Mouse (Mus musculus) cerebellum, adult 18-20 months (tissue): ENCODE data around the gene Pcdh19.
"Not testable (repeated sequence)": the region's sequence is repeated elsewhere in the genome, so short reads cannot be mapped to it uniquely, and the experiment has no call there.

Experiments
- DNase-seq, 2 experiments: peaks; one replicate each; pipeline ENCODE4 v3.0.0; 2021

Gene Pcdh19

GRCm38 (mm10) chrX:133688840-133689239 is at the start of gene Pcdh19:
Gene Pcdh19, minus strand, starts transcription at chrX:133688987.
- peak; percentile 32 to 43 for DNase-seq

GRCm38 (mm10) chrX:133735871-133736270 is 47.1 kb upstream of the Pcdh19 start:
- no peak for DNase-seq

GRCm38 (mm10) chrX:133734984-133735383 is 46.2 kb upstream of the Pcdh19 start:
- DNase-seq = no peak

- DNase-seq = no peak
Measured at GRCm38 (mm10) chrX:133721517-133721916, 32.7 kb upstream of the Pcdh19 start.

GRCm38 (mm10) chrX:133710621-133711020 is 21.8 kb upstream of the Pcdh19 start:
- DNase-seq = no peak

GRCm38 (mm10) chrX:133702902-133703301 is 14.1 kb upstream of the Pcdh19 start:
- DNase-seq = no peak

- not testable (repeated sequence) for DNase-seq
Measured at GRCm38 (mm10) chrX:133697871-133698270, 9.1 kb upstream of the Pcdh19 start.

- no peak for DNase-seq
Measured at GRCm38 (mm10) chrX:133696461-133696860, 7.7 kb upstream of the Pcdh19 start.

GRCm38 (mm10) chrX:133693037-133693760 is 4.4 kb upstream of the Pcdh19 start:
- DNase-seq = no peak

- no peak for DNase-seq
Measured at GRCm38 (mm10) chrX:133692392-133692790, 3.6 kb upstream of the Pcdh19 start.

GRCm38 (mm10) chrX:133691581-133692391 is 3.0 kb upstream of the Pcdh19 start:
- peak; percentile 21 to 40 for DNase-seq

- DNase-seq = no peak
Measured at GRCm38 (mm10) chrX:133690822-133691221, 2.0 kb upstream of the Pcdh19 start.

- DNase-seq = peak in 1 of 2 experiments; percentile 10
Measured at GRCm38 (mm10) chrX:133689576-133690250, 926 bp upstream of the Pcdh19 start.

GRCm38 (mm10) chrX:133688156-133688555 is 631 bp downstream of the Pcdh19 start:
- no peak for DNase-seq

GRCm38 (mm10) chrX:133687666-133688151 is 1.1 kb downstream of the Pcdh19 start:
- DNase-seq = peak in 1 of 2 experiments; percentile 5

- peak in 1 of 2 experiments; percentile 3 for DNase-seq
Measured at GRCm38 (mm10) chrX:133686533-133687311, 2.1 kb downstream of the Pcdh19 start.

GRCm38 (mm10) chrX:133685572-133685971 is 3.2 kb downstream of the Pcdh19 start:
- DNase-seq = no peak

GRCm38 (mm10) chrX:133683961-133684360 is 4.8 kb downstream of the Pcdh19 start:
- DNase-seq = no peak

- no peak for DNase-seq
Measured at GRCm38 (mm10) chrX:133675121-133675520, 13.7 kb downstream of the Pcdh19 start.

- DNase-seq = no peak
Measured at GRCm38 (mm10) chrX:133673796-133674195, 15.0 kb downstream of the Pcdh19 start.

GRCm38 (mm10) chrX:133660111-133660510 is 28.7 kb downstream of the Pcdh19 start:
- no peak for DNase-seq
